ENCODE assay signal across 8 mouse cellular contexts in the genomic region with DNA sequence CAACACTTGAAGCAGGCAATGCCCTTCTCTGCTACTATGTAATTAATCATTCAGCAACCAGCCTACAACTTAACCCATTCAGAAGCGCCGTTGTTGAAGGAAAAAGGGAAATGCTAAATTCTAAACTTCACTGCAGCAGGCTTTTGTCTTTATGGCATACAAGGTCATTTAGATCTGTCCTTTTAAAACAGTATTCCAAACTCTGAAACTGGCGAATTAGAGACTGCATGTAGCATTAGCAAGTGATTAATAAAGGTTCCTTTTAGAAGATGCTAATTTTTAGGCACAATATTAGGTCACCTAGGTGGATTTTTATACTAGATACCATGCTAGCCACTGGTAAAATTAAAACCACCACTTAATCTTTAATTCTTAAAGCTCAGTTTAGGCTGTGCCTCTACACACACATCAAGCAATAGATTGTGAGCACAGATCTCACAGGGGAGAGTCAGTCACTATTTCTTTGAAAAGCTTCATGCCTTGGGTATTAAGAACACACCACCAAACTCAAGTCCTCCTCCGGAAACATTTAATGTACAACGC. TPM values are rescaled to one million over a fixed set of nuclear protein-coding genes. Genes with fewer than 3 reads are reported as not detected.
DNase-seq lines count a peak whose midpoint lies in the region; ATAC-seq and TF ChIP-seq lines count a peak whose summit lies in the region.

No protein-coding gene starts in this region.

- H3K9me3 ChIP-seq in erythroblast, embryonic 14.5 days (ENCODE audit: control insufficient read depth, low read length): peaks cover 2% of the 10 kb centered on the region; the same call in 1 of the 2 replicates
- H3K9me3 ChIP-seq in liver, embryonic 12.5 days (replicated peaks): no peaks in the 10 kb centered on the region

- peak overlapping the region; percentile 94 for H3K4me3 ChIP-seq in erythroblast, embryonic 14.5 days (replicated peaks)
- H3K4me3 ChIP-seq in embryonic fibroblast, embryonic 13.5 days (ENCODE audit: insufficient read depth, low read length): peak overlapping the region; percentile 91
- H3K4me3 ChIP-seq in liver, embryonic 12.5 days: peak overlapping the region; percentile 89

- no peaks in the 10 kb centered on the region for H3K27me3 ChIP-seq in erythroblast, embryonic 14.5 days (ENCODE audit: control insufficient read depth)
- no peaks in the 10 kb centered on the region for H3K27me3 ChIP-seq in liver, embryonic 12.5 days (replicated peaks)

- peaks cover 43% of the 10 kb centered on the region for H3K4me1 ChIP-seq in erythroblast, embryonic 14.5 days (ENCODE audit: control insufficient read depth)
- H3K4me1 ChIP-seq in embryonic fibroblast, embryonic 13.5 days (ENCODE audit: control insufficient read depth, insufficient read depth, low read length): no peaks in the 10 kb centered on the region; the same call in 1 of the 2 replicates
- peaks cover 30% of the 10 kb centered on the region for H3K4me1 ChIP-seq in liver, embryonic 12.5 days

- peak overlapping the region; percentile 99 for H3K9ac ChIP-seq in liver, embryonic 12.5 days

- DNase-seq in 3T3-L1 (ENCODE audit: low read depth, low spot score): peak; percentile 22
- DNase-seq in yolk sac, embryonic 10.5 days (ENCODE audit: low spot score): no peak
- DNase-seq in left cerebral cortex, adult 9 months (ENCODE audit: low spot score in 2 of 2): no peak
- DNase-seq in layer of hippocampus, postnatal 25 days (ENCODE audit: extremely low spot score in 1 of 2, low spot score in 1 of 2): no peak

- H3K27ac ChIP-seq in embryonic fibroblast, embryonic 13.5 days (ENCODE audit: insufficient read depth, low read length): no peak overlapping the region
- H3K27ac ChIP-seq in liver, embryonic 12.5 days: peak overlapping the region; percentile 100

- peak overlapping the region; percentile 82 for H3K4me2 ChIP-seq in liver, embryonic 12.5 days

- no peak for TF ChIP-seq CTCF in embryonic fibroblast, embryonic 13.5 days (IDR thresholded peaks at IDR 0.05; ENCODE audit: borderline replicate concordance, insufficient read depth, low read length)

- WGBS in liver, embryonic 12.5 days (ENCODE audit: insufficient replicate concordance): 18% methylated on average over 5 of the region's 5 CpGs

- TF ChIP-seq POLR2A in embryonic fibroblast, embryonic 13.5 days (IDR thresholded peaks at IDR 0.05; ENCODE audit: low read depth, low read length): no peak

- H3K36me3 ChIP-seq in erythroblast, embryonic 14.5 days (ENCODE audit: control insufficient read depth): peaks cover 46% of the 10 kb centered on the region
- H3K36me3 ChIP-seq in liver, embryonic 12.5 days: peaks cover 41% of the 10 kb centered on the region

- no peak for ATAC-seq in erythroblast, adult 5-6 weeks (replicated peaks; ENCODE audit: low FRiP score, poor library complexity, severe bottlenecking)
- no peak for ATAC-seq in liver, embryonic 12.5 days

RNA-seq across cellular contexts. Expression of a gene that starts 2.7 kb away (rescaled TPM):
- polyA plus RNA-seq in erythroblast, embryonic 14.5 days (2012): 0.80 and 0.84 TPM in 2 replicates
- 18.0 and 23.2 TPM in 2 replicates for total RNA-seq in erythroblast, adult 5-6 weeks (2015; ENCODE audit: low replicate concordance)
- 22.9 and 23.3 TPM in 2 replicates for total RNA-seq in erythroblast, adult 5-6 weeks (2017; ENCODE audit: low replicate concordance)
- 62.0 and 85.9 TPM in 2 replicates for polyA plus RNA-seq in embryonic fibroblast, embryonic 13.5 days (2011; ENCODE audit: insufficient read length, low read depth, missing spikeins)
- 28.0 and 29.3 TPM in 2 replicates for polyA plus RNA-seq in liver, embryonic 12.5 days (2016; fragmentation: Nextera tagmentation; extraction: Ambion mirVana)
- total RNA-seq in layer of hippocampus, postnatal 25 days (2021): 10 to 100 TPM; 49.7 to 54.0 TPM

Comparison
In these comparisons a context has a peak if more than half of its experiments do, and no peak if none do; other contexts are left out.
1. RNA of a gene that starts 2.7 kb away (polyA plus RNA-seq): 62.0 to 85.9 TPM in embryonic fibroblast, embryonic 13.5 days and 28.0 to 29.3 TPM in liver, embryonic 12.5 days; 0.80 to 0.84 TPM in erythroblast, embryonic 14.5 days; every median in the first group is over 10 times any median in the second.
2. Peak in every context shown above with its lines, with median percentiles within 50 percentile points of each other: H3K4me3 ChIP-seq.